In the genomic region with DNA sequence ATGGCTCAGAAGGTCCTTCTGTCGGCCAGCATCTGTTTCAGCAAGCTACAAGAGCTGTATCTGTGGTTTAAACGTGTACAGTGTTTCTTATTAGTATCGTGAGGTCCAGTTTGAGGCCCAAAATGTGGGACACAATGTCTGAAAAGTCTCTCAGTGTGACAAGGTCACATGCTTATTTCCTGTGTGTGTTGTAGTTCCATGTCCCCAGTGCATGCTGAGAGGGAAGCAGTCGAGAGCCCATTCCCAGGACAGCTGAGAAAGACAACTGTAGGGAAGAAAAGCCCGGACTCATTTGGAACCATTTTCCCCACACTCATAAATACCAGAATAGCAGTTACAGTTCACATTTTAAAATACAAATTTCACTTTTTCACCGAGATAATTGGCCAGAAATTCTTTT, we compare ENCODE assay signal across 15 mouse cellular contexts. TPM values are rescaled to one million over a fixed set of nuclear protein-coding genes. Genes with fewer than 3 reads are reported as not detected.
DNase-seq lines count a peak whose midpoint lies in the region; ATAC-seq and TF ChIP-seq lines count a peak whose summit lies in the region.
"Had no signal": no experiment of that assay in that cellular context is flagged by ENCODE, and none has a peak within 500 bp of the region (broad histone marks: within the 10 kb centered on the region; RNA-seq: fewer than 3 reads in every experiment).

No protein-coding gene starts in this region.

- H3K9me3 ChIP-seq in lung, embryonic 14.5 days (ENCODE audit: low read depth, low read length): no peaks in the 10 kb centered on the region
- H3K9me3 ChIP-seq: G1E; limb, embryonic 15.5 days; midbrain, embryonic 15.5 days had no signal

- intact Hi-C loops in gastrocnemius, adult 2 months (cut with DNase I): no loop called here
- intact Hi-C loops in gastrocnemius, postnatal 36 days (cut with DNase I): no loop called here

- H3K9ac ChIP-seq in lung, embryonic 14.5 days: no peak overlapping the region
- H3K9ac ChIP-seq: limb, embryonic 15.5 days; midbrain, embryonic 15.5 days had no signal

- TF ChIP-seq POLR2A in kidney, adult 2 months (IDR thresholded peaks at IDR 0.05; ENCODE audit: low read depth, low read length): no peak
- no peak for TF ChIP-seq POLR2A in small intestine, adult 2 months (IDR thresholded peaks at IDR 0.05; ENCODE audit: low read depth, low read length)

- peak overlapping the region; percentile 79 for H3K27ac ChIP-seq in gastrocnemius, adult 2 months
- no peak overlapping the region for H3K27ac ChIP-seq in kidney, adult 2 months (ENCODE audit: insufficient read depth, low read depth, low read length)
- peak overlapping the region; percentile 86 for H3K27ac ChIP-seq in lung, embryonic 14.5 days (ENCODE audit: low read depth)
- peak overlapping the region; percentile 5; the same call in 1 of the 2 replicates for H3K27ac ChIP-seq in small intestine, adult 2 months (ENCODE audit: insufficient read depth, low read depth, low read length)
- H3K27ac ChIP-seq: limb, embryonic 15.5 days; midbrain, embryonic 15.5 days had no signal

- H3K4me1 ChIP-seq in kidney, adult 2 months (ENCODE audit: control insufficient read depth, insufficient read depth, low read length): no peaks in the 10 kb centered on the region
- H3K4me1 ChIP-seq in lung, embryonic 14.5 days (ENCODE audit: insufficient read depth): peaks cover 19% of the 10 kb centered on the region; the same call in 1 of the 2 replicates
- no peaks in the 10 kb centered on the region for H3K4me1 ChIP-seq in small intestine, adult 2 months (ENCODE audit: control insufficient read depth, insufficient read depth, insufficient read length, low read length)
- H3K4me1 ChIP-seq: midbrain, embryonic 15.5 days had no signal

- H3K4me3 ChIP-seq in gastrocnemius, adult 2 months: no peak overlapping the region
- no peak overlapping the region for H3K4me3 ChIP-seq in kidney, adult 2 months (ENCODE audit: insufficient read depth, low read depth, low read length)
- no peak overlapping the region for H3K4me3 ChIP-seq in lung, embryonic 14.5 days (ENCODE audit: low read depth, low read length)
- H3K4me3 ChIP-seq in small intestine, adult 2 months (ENCODE audit: low read depth, low read length): no peak overlapping the region
- H3K4me3 ChIP-seq: limb, embryonic 15.5 days; midbrain, embryonic 15.5 days had no signal

- H3K27me3 ChIP-seq in kidney, adult 2 months (replicated peaks; ENCODE audit: control insufficient read depth, insufficient read depth, low read length): no peaks in the 10 kb centered on the region
- no peaks in the 10 kb centered on the region for H3K27me3 ChIP-seq in lung, embryonic 14.5 days (ENCODE audit: insufficient read depth, low read length)
- no peaks in the 10 kb centered on the region for H3K27me3 ChIP-seq in small intestine, adult 2 months (ENCODE audit: control insufficient read depth, insufficient read depth, low read length)
- H3K27me3 ChIP-seq: limb, embryonic 15.5 days; midbrain, embryonic 15.5 days had no signal

- WGBS in kidney, adult 2 months: 71% methylated on average over 6 of the region's 6 CpGs
- WGBS in lung, embryonic 14.5 days: 29% methylated on average over 6 of the region's 6 CpGs
- WGBS in small intestine, adult 2 months: 67% methylated on average over 6 of the region's 6 CpGs

- peak; percentile 70 for ATAC-seq in lung, embryonic 14.5 days (ENCODE audit: insufficient read depth)
- ATAC-seq: CD4-positive, CD25-positive, alpha-beta regulatory T cell, adult 4 months; hindbrain, embryonic 16.5 days; midbrain, embryonic 15.5 days had no signal

- TF ChIP-seq CTCF in gastrocnemius, adult 2 months (IDR thresholded peaks at IDR 0.05): no peak
- TF ChIP-seq CTCF in kidney, adult 2 months (conservative IDR thresholded peaks at IDR 0.05; ENCODE audit: insufficient read depth, insufficient read length, low read depth, low read length): no peak
- no peak for TF ChIP-seq CTCF in lung, embryonic 14.5 days (IDR thresholded peaks at IDR 0.05; ENCODE audit: low read depth)
- TF ChIP-seq CTCF in small intestine, adult 2 months (IDR thresholded peaks at IDR 0.05; ENCODE audit: extremely low read depth, insufficient read length, insufficient replicate concordance, low read depth, low read length): no peak

- H3K4me2 ChIP-seq in lung, embryonic 14.5 days: no peak overlapping the region
- H3K4me2 ChIP-seq: limb, embryonic 15.5 days; midbrain, embryonic 15.5 days had no signal

- DNase-seq in gastrocnemius, adult 2 months: no peak
- no peak for DNase-seq in gastrocnemius, postnatal 36 days
- DNase-seq in kidney, adult 2 months: peak; percentile 19
- no peak for DNase-seq in kidney, adult 8-10 months
- DNase-seq in lung, embryonic 14.5 days: no peak
- DNase-seq in lung, postnatal 36 days: no peak
- DNase-seq in urinary bladder, postnatal 4 days (ENCODE audit: low spot score in 2 of 2): no peak
- DNase-seq: right cerebral cortex, postnatal 4 days; thymus, adult 2 months had no signal

- no peaks in the 10 kb centered on the region for H3K36me3 ChIP-seq in kidney, adult 2 months (ENCODE audit: control insufficient read depth, insufficient read depth, low read length)
- H3K36me3 ChIP-seq in lung, embryonic 14.5 days (ENCODE audit: insufficient read depth): no peaks in the 10 kb centered on the region
- H3K36me3 ChIP-seq in small intestine, adult 2 months (ENCODE audit: control insufficient read depth, insufficient read depth, low read length): no peaks in the 10 kb centered on the region
- H3K36me3 ChIP-seq: G1E; limb, embryonic 15.5 days; midbrain, embryonic 15.5 days had no signal

RNA-seq across cellular contexts. Expression of a gene that starts 13.5 kb away (rescaled TPM):
- total RNA-seq in gastrocnemius, adult 2 months (2021): 10 to 100 TPM in 1 of 2 experiments, 1 to 10 TPM in 1; 9.8 to 14.2 TPM
- total RNA-seq in gastrocnemius, postnatal 36 days (2021): 10 to 100 TPM; 14.2 to 14.4 TPM
- 6.4 and 6.8 TPM in 2 replicates for polyA plus RNA-seq in kidney, adult 2 months (2012; rRNA removed)
- 40.4 and 42.8 TPM in 2 replicates for polyA plus RNA-seq in lung, embryonic 14.5 days (2014; fragmentation: Nextera tagmentation; extraction: Ambion mirVana)
- 3.0 and 3.4 TPM in 2 replicates for polyA plus RNA-seq in small intestine, adult 2 months (2012; rRNA removed)
